Mouse (Mus musculus): ENCODE data around the gene Pde1a. TPM values are rescaled to one million over a fixed set of nuclear protein-coding genes. Genes with fewer than 3 reads are reported as not detected.

The Pde1a gene
- total and polyA plus RNA-seq, 3 experiments = 0.33 TPM; not detected in 2

GRCm38 (mm10) chr2:80080090-80080821, 49.0 kb downstream of the Pde1a start:
- Histone ChIP-seq H3K4me1 (ENCODE audit: insufficient read depth, low read depth, low read length) (no peaks in the 10 kb centered on the region), H3K36me3 (replicated peaks) (no peaks in the 10 kb centered on the region), H3K4me3 (ENCODE audit: low read depth, low read length) (no peak overlapping the region), H3K27me3 (ENCODE audit: insufficient read depth, low read length) (no peaks in the 10 kb centered on the region), H3K9me3 (replicated peaks) (no peaks in the 10 kb centered on the region)
- ATAC-seq (ENCODE audit: extremely low read depth, insufficient number of reproducible peaks, low FRiP score, poor library complexity, severe bottlenecking) = no peak
- no peak for DNase-seq (ENCODE audit: low spot score)
- no peak for TF ChIP-seq POLR2AphosphoS5 (IDR thresholded peaks at IDR 0.05; ENCODE audit: insufficient replicate concordance, low read depth, low read length)
- no peak for TF ChIP-seq CTCF (IDR thresholded peaks at IDR 0.05; ENCODE audit: low read depth, low read length)
- no peak for TF ChIP-seq GATA2 (IDR thresholded peaks at IDR 0.05; ENCODE audit: borderline replicate concordance, low read depth, low read length)
- no peak for TF ChIP-seq GATA1 (IDR thresholded peaks at IDR 0.05; ENCODE audit: borderline replicate concordance, low read length)
- no peak for TF ChIP-seq TAL1 (conservative IDR thresholded peaks at IDR 0.05; ENCODE audit: low read depth, low read length)

- DNase-seq (ENCODE audit: low spot score) (no peak), ATAC-seq (ENCODE audit: extremely low read depth, insufficient number of reproducible peaks, low FRiP score, poor library complexity, severe bottlenecking) (no peak)
- no peak overlapping the region for H3K4me3 ChIP-seq (ENCODE audit: low read depth, low read length)
- no peaks in the 10 kb centered on the region for H3K9me3 ChIP-seq (replicated peaks)
- H3K36me3 ChIP-seq (replicated peaks) = no peaks in the 10 kb centered on the region
- no peaks in the 10 kb centered on the region for H3K27me3 ChIP-seq (ENCODE audit: insufficient read depth, low read length)
- no peak for TF ChIP-seq GATA2 (IDR thresholded peaks at IDR 0.05; ENCODE audit: borderline replicate concordance, low read depth, low read length)
- no peak for TF ChIP-seq GATA1 (IDR thresholded peaks at IDR 0.05; ENCODE audit: borderline replicate concordance, low read length)
- no peak for TF ChIP-seq TAL1 (conservative IDR thresholded peaks at IDR 0.05; ENCODE audit: low read depth, low read length)
- no peak for TF ChIP-seq POLR2AphosphoS5 (IDR thresholded peaks at IDR 0.05; ENCODE audit: insufficient replicate concordance, low read depth, low read length)
- no peak for TF ChIP-seq CTCF (IDR thresholded peaks at IDR 0.05; ENCODE audit: low read depth, low read length)
- no peaks in the 10 kb centered on the region for H3K4me1 ChIP-seq (ENCODE audit: insufficient read depth, low read depth, low read length)
These were observed 49.6 kb downstream of the Pde1a start for GRCm38 (mm10) chr2:80079618-80080017.

- Histone ChIP-seq H3K4me1 (ENCODE audit: insufficient read depth, low read depth, low read length) (no peaks in the 10 kb centered on the region), H3K27me3 (ENCODE audit: insufficient read depth, low read length) (no peaks in the 10 kb centered on the region), H3K9me3 (replicated peaks) (no peaks in the 10 kb centered on the region), H3K36me3 (replicated peaks) (no peaks in the 10 kb centered on the region), H3K4me3 (ENCODE audit: low read depth, low read length) (no peak overlapping the region)
- TF ChIP-seq CTCF (IDR thresholded peaks at IDR 0.05; ENCODE audit: low read depth, low read length) = no peak
- DNase-seq (ENCODE audit: low spot score) (no peak), ATAC-seq (ENCODE audit: extremely low read depth, insufficient number of reproducible peaks, low FRiP score, poor library complexity, severe bottlenecking) (no peak)
These were observed 52.9 kb downstream of the Pde1a start for GRCm38 (mm10) chr2:80076323-80076722.

- Histone ChIP-seq H3K9me3 (replicated peaks) (no peaks in the 10 kb centered on the region), H3K27me3 (ENCODE audit: insufficient read depth, low read length) (no peaks in the 10 kb centered on the region), H3K4me3 (ENCODE audit: low read depth, low read length) (no peak overlapping the region), H3K4me1 (ENCODE audit: insufficient read depth, low read depth, low read length) (no peaks in the 10 kb centered on the region), H3K36me3 (replicated peaks) (no peaks in the 10 kb centered on the region)
- ATAC-seq (ENCODE audit: extremely low read depth, insufficient number of reproducible peaks, low FRiP score, poor library complexity, severe bottlenecking) (no peak), DNase-seq (ENCODE audit: low spot score) (no peak)
- TF ChIP-seq TAL1 (conservative IDR thresholded peaks at IDR 0.05; ENCODE audit: low read depth, low read length) (no peak), GATA1 (IDR thresholded peaks at IDR 0.05; ENCODE audit: borderline replicate concordance, low read length) (no peak), POLR2AphosphoS5 (IDR thresholded peaks at IDR 0.05; ENCODE audit: insufficient replicate concordance, low read depth, low read length) (no peak), CTCF (IDR thresholded peaks at IDR 0.05; ENCODE audit: low read depth, low read length) (no peak), GATA2 (IDR thresholded peaks at IDR 0.05; ENCODE audit: borderline replicate concordance, low read depth, low read length) (no peak)
These were observed 54.7 kb downstream of the Pde1a start for GRCm38 (mm10) chr2:80074531-80074930.

GRCm38 (mm10) chr2:80074046-80074445, 55.2 kb downstream of the Pde1a start:
- no peak overlapping the region for H3K4me3 ChIP-seq (ENCODE audit: low read depth, low read length)
- H3K9me3 ChIP-seq (replicated peaks) = no peaks in the 10 kb centered on the region
- no peaks in the 10 kb centered on the region for H3K4me1 ChIP-seq (ENCODE audit: insufficient read depth, low read depth, low read length)
- no peaks in the 10 kb centered on the region for H3K36me3 ChIP-seq (replicated peaks)
- ATAC-seq (ENCODE audit: extremely low read depth, insufficient number of reproducible peaks, low FRiP score, poor library complexity, severe bottlenecking) (no peak), DNase-seq (ENCODE audit: low spot score) (no peak)
- no peaks in the 10 kb centered on the region for H3K27me3 ChIP-seq (ENCODE audit: insufficient read depth, low read length)
- TF ChIP-seq GATA2 (IDR thresholded peaks at IDR 0.05; ENCODE audit: borderline replicate concordance, low read depth, low read length) (no peak), POLR2AphosphoS5 (IDR thresholded peaks at IDR 0.05; ENCODE audit: insufficient replicate concordance, low read depth, low read length) (no peak), CTCF (IDR thresholded peaks at IDR 0.05; ENCODE audit: low read depth, low read length) (no peak), TAL1 (conservative IDR thresholded peaks at IDR 0.05; ENCODE audit: low read depth, low read length) (no peak), GATA1 (IDR thresholded peaks at IDR 0.05; ENCODE audit: borderline replicate concordance, low read length) (no peak)

- no peak for ATAC-seq (ENCODE audit: extremely low read depth, insufficient number of reproducible peaks, low FRiP score, poor library complexity, severe bottlenecking)
- H3K36me3 ChIP-seq (replicated peaks) = no peaks in the 10 kb centered on the region
These were observed 55.8 kb downstream of the Pde1a start for GRCm38 (mm10) chr2:80073426-80073825.

More at GRCm38 (mm10) chr2:80073426-80073825, 55.8 kb downstream of the Pde1a start:
- DNase-seq (ENCODE audit: low spot score) = no peak
- H3K27me3 ChIP-seq (ENCODE audit: insufficient read depth, low read length) = no peaks in the 10 kb centered on the region
- H3K4me3 ChIP-seq (ENCODE audit: low read depth, low read length) = no peak overlapping the region
- no peaks in the 10 kb centered on the region for H3K4me1 ChIP-seq (ENCODE audit: insufficient read depth, low read depth, low read length)
- TF ChIP-seq CTCF (IDR thresholded peaks at IDR 0.05; ENCODE audit: low read depth, low read length) = no peak
- TF ChIP-seq TAL1 (conservative IDR thresholded peaks at IDR 0.05; ENCODE audit: low read depth, low read length) = no peak
- TF ChIP-seq GATA2 (IDR thresholded peaks at IDR 0.05; ENCODE audit: borderline replicate concordance, low read depth, low read length) = no peak
- no peaks in the 10 kb centered on the region for H3K9me3 ChIP-seq (replicated peaks)
